ENCODE assay signal across 22 mouse cellular contexts in the genomic region with DNA sequence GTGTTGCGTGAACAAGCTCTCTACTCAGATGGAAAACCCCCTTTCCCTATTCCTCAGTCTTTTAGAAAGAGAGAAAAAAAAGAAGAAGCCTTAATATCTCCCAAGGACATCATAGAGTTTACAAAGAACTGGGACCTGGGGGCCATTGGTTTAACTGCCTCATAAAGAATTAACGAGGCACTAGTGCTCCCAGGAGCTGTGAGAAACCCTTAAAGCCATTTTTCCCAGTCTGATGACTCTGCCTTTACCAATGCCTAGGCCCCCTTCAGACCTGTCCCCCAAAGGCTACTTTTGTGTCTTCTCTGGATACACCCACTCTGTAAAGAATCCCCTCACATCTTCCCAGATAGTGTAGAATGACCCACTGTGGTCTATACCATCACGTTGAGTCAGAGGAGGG. TPM values are rescaled to one million over a fixed set of nuclear protein-coding genes. Genes with fewer than 3 reads are reported as not detected.
"Had no signal": no experiment of that assay in that cellular context is flagged by ENCODE, and none has a peak within 500 bp of the region (broad histone marks: within the 10 kb centered on the region; RNA-seq: fewer than 3 reads in every experiment).

No protein-coding gene starts in this region.

- H3K27me3 ChIP-seq: liver, embryonic 13.5 days; liver, embryonic 15.5 days; lung, embryonic 15.5 days; midbrain, embryonic 13.5 days; neural tube, embryonic 12.5 days; stomach, embryonic 15.5 days had no signal

- H3K27ac ChIP-seq: liver, embryonic 13.5 days; liver, embryonic 15.5 days; lung, embryonic 15.5 days; macrophage; midbrain, embryonic 10.5 days; midbrain, embryonic 13.5 days; neural tube, embryonic 12.5 days; stomach, embryonic 15.5 days; stomach, postnatal 0 days had no signal

- H3K36me3 ChIP-seq: liver, embryonic 13.5 days; liver, embryonic 15.5 days; lung, embryonic 15.5 days; midbrain, embryonic 10.5 days; midbrain, embryonic 13.5 days; neural tube, embryonic 12.5 days; stomach, embryonic 15.5 days had no signal

- H3K9ac ChIP-seq: liver, embryonic 13.5 days; liver, embryonic 15.5 days; liver, postnatal 0 days; lung, embryonic 15.5 days; midbrain, embryonic 13.5 days; neural tube, embryonic 12.5 days; stomach, embryonic 15.5 days had no signal

- DNase-seq: liver, embryonic 13.5 days; liver, postnatal 0 days; lung, adult 2 months; lung, postnatal 14 days; lung, postnatal 36 days; right cerebral cortex, postnatal 14 days; thymus, adult 2 months; thymus, postnatal 25 days; thymus, postnatal 4 days had no signal

- H3K4me1 ChIP-seq: liver, embryonic 13.5 days; liver, embryonic 15.5 days; lung, embryonic 15.5 days; neural tube, embryonic 12.5 days; stomach, embryonic 15.5 days had no signal

- H3K4me3 ChIP-seq: liver, embryonic 13.5 days; liver, embryonic 15.5 days; lung, embryonic 15.5 days; midbrain, embryonic 10.5 days; midbrain, embryonic 13.5 days; myocyte; neural tube, embryonic 12.5 days; stomach, embryonic 15.5 days had no signal

- H3K9me3 ChIP-seq: liver, embryonic 13.5 days; liver, embryonic 15.5 days; lung, embryonic 15.5 days; midbrain, embryonic 10.5 days; midbrain, embryonic 13.5 days; neural tube, embryonic 12.5 days; stomach, embryonic 15.5 days had no signal

- H3K4me2 ChIP-seq: liver, embryonic 11.5 days; liver, embryonic 13.5 days; liver, embryonic 15.5 days; lung, embryonic 15.5 days; midbrain, embryonic 13.5 days; neural tube, embryonic 12.5 days; stomach, embryonic 15.5 days had no signal

- ATAC-seq: liver, postnatal 0 days; lung, postnatal 0 days; midbrain, embryonic 13.5 days had no signal

RNA-seq across cellular contexts. Expression of a gene that starts 46.4 kb away (rescaled TPM):
- total RNA-seq: megakaryocyte, adult 5-6 weeks; megakaryocyte-erythroid progenitor cell, adult 5-6 weeks had no signal
- polyA plus RNA-seq: macrophage had no signal
